Mouse (Mus musculus) stomach, postnatal 0 days (tissue): ENCODE results near the gene Tpm3. TPM values are rescaled to one million over a fixed set of nuclear protein-coding genes. Genes with fewer than 3 reads are reported as not detected.

Source experiments
- ATAC-seq: fragments of 200-750 bp; cut with Nextera tagmentation; 2 replicates; pipeline ENCODE4 v1.8.0; 2017; ENCODE audit not compliant: low FRiP score, low TSS enrichment
- DNase-seq: peaks from one replicate; pipeline ENCODE4 v3.0.0-alpha.2; 2016; ENCODE audit warnings: low spot score
- H3K27ac ChIP-seq: fragments of 300-500 bp; sonication (generic); replicated peaks from 2 replicates; pipeline ENCODE4 v1.5.1; 2014; ENCODE audit warnings: mild to moderate bottlenecking, control low read depth
- H3K27me3 ChIP-seq: fragments of 300-500 bp; sonication (generic); 2 replicates; pipeline ENCODE4 v1.6.1; 2014; ENCODE audit warnings: low read length; ENCODE audit not compliant: control insufficient read depth, insufficient read depth
- H3K36me3 ChIP-seq: fragments of 300-500 bp; sonication (generic); 2 replicates; pipeline ENCODE4 v1.6.1; 2014; ENCODE audit warnings: low read length, mixed read lengths; ENCODE audit not compliant: control insufficient read depth, insufficient read depth
- H3K4me1 ChIP-seq: fragments of 300-500 bp; sonication (generic); replicated peaks from 2 replicates; pipeline ENCODE4 v1.6.1; 2014; ENCODE audit warnings: antibody characterized with exemption; ENCODE audit not compliant: control insufficient read depth, insufficient read depth
- H3K4me2 ChIP-seq: fragments of 300-500 bp; sonication (generic); replicated peaks from 2 replicates; pipeline ENCODE4 v1.6.1; 2014; ENCODE audit warnings: low read depth, mild to moderate bottlenecking, control low read depth, moderate library complexity
- H3K4me3 ChIP-seq: fragments of 300-500 bp; sonication (generic); 2 replicates; pipeline ENCODE4 v1.5.1; 2014; ENCODE audit warnings: low read depth, low read length, control low read depth
- H3K9ac ChIP-seq: fragments of 300-500 bp; sonication (generic); 2 replicates; pipeline ENCODE4 v1.6.1; 2014; ENCODE audit warnings: mild to moderate bottlenecking, low read length, control low read depth, mixed read lengths
- H3K9me3 ChIP-seq: fragments of 300-500 bp; sonication (generic); 2 replicates; pipeline ENCODE4 v1.6.1; 2016; ENCODE audit warnings: low read length; ENCODE audit not compliant: control insufficient read depth
- CTCF ChIP-seq: IDR thresholded peaks from 2 replicates; pipeline ENCODE4 v1.5.1; 2016; ENCODE audit warnings: antibody characterized with exemption, low read depth, mild to moderate bottlenecking, moderate library complexity
- EP300 ChIP-seq: optimal IDR thresholded peaks from 2 replicates; pipeline ENCODE3; 2016; ENCODE audit warnings: antibody characterized with exemption
- WGBS: fragments of 180-500 bp; shearing (Covaris S2); extraction: QIAGEN DNeasy Blood & Tissue Kit; methylation state at CpG from one replicate; pipeline ENCODE4 v1.1.7; 2014; 5-methylcytosine and 5-hydroxymethylcytosine counted together
- polyA plus RNA-seq: library from polyadenylated mRNA; unstranded; fragments of >200 nt; fragmentation: Nextera tagmentation; extraction: Ambion mirVana; gene quantifications from 2 replicates; pipeline ENCODE4 v1.2.1, GENCODE M21; 2015

Tpm3 gene
- polyA plus RNA-seq, 1 experiment from 2014 or later, result 327 TPM

GRCm38 (mm10) chr3:90052351-90053241 is 19.9 kb upstream of the Tpm3 start, which contains the start of gene Ubap2l:
Ubap2l (minus strand) TSS chr3:90052628.
- H3K4me2 ChIP-seq, result peak within 1 kb of the TSS; percentile 65
- peak within 1 kb of the TSS; percentile 97 for H3K27ac ChIP-seq
- peaks cover 4% of the 10 kb centered on the region; the same call in 1 of the 2 replicates for H3K36me3 ChIP-seq
- H3K4me3 ChIP-seq, result peak within 1 kb of the TSS; percentile 89
- TF ChIP-seq CTCF (peak; percentile 49), EP300 (no peak)
- ATAC-seq, result peak; percentile 93
- no peaks in the 10 kb centered on the region for H3K9me3 ChIP-seq
- peak within 1 kb of the TSS; percentile 99 for H3K9ac ChIP-seq
- no peaks in the 10 kb centered on the region for H3K4me1 ChIP-seq
- no peaks in the 10 kb centered on the region for H3K27me3 ChIP-seq
- under 1% methylated on average over 58 of the region's 81 CpGs for WGBS
- DNase-seq, result peak; percentile 99

GRCm38 (mm10) chr3:90061549-90061948 is 10.9 kb upstream of the Tpm3 start:
- WGBS, result 87% methylated on average over 6 of the region's 6 CpGs
- Histone ChIP-seq H3K27ac (no peak overlapping the region), H3K9ac (no peak overlapping the region), H3K4me1 (no peaks in the 10 kb centered on the region), H3K27me3 (no peaks in the 10 kb centered on the region), H3K36me3 (peaks cover 2% of the 10 kb centered on the region; the same call in 1 of the 2 replicates), H3K4me3 (no peak overlapping the region), H3K4me2 (no peak overlapping the region), H3K9me3 (no peaks in the 10 kb centered on the region)
- DNase-seq, result no peak
- ATAC-seq, result no peak
- TF ChIP-seq CTCF (no peak), EP300 (no peak)

GRCm38 (mm10) chr3:90062539-90062938 is 9.9 kb upstream of the Tpm3 start:
- no peak overlapping the region for H3K4me3 ChIP-seq
- no peak overlapping the region for H3K27ac ChIP-seq
- WGBS, result 60% methylated on average over 2 of the region's 2 CpGs
- ATAC-seq (no peak), DNase-seq (no peak)
- TF ChIP-seq EP300, result no peak
- no peak for TF ChIP-seq CTCF
- H3K4me1 ChIP-seq, result no peaks in the 10 kb centered on the region
- H3K9me3 ChIP-seq, result no peaks in the 10 kb centered on the region
- H3K4me2 ChIP-seq, result no peak overlapping the region
- no peaks in the 10 kb centered on the region; the same call in 1 of the 2 replicates for H3K36me3 ChIP-seq
- H3K9ac ChIP-seq, result no peak overlapping the region
- H3K27me3 ChIP-seq, result no peaks in the 10 kb centered on the region

GRCm38 (mm10) chr3:90064383-90064782 is 8.1 kb upstream of the Tpm3 start:
- no peaks in the 10 kb centered on the region for H3K27me3 ChIP-seq
- TF ChIP-seq CTCF, result no peak
- TF ChIP-seq EP300, result no peak
- no peaks in the 10 kb centered on the region; the same call in 1 of the 2 replicates for H3K36me3 ChIP-seq
- H3K9ac ChIP-seq, result no peak overlapping the region
- no peak overlapping the region for H3K4me3 ChIP-seq
- WGBS, result 65% methylated on average over 3 of the region's 3 CpGs
- 0 out of 2 replicates have a peak, but pooled peaks have one; percentile 31 for ATAC-seq
- H3K4me1 ChIP-seq, result no peaks in the 10 kb centered on the region
- no peak for DNase-seq
- no peak overlapping the region for H3K27ac ChIP-seq
- H3K9me3 ChIP-seq, result no peaks in the 10 kb centered on the region
- no peak overlapping the region for H3K4me2 ChIP-seq

- peak; percentile 63 for DNase-seq
- Histone ChIP-seq H3K4me3 (no peak overlapping the region), H3K27ac (no peak overlapping the region), H3K27me3 (no peaks in the 10 kb centered on the region), H3K4me1 (no peaks in the 10 kb centered on the region), H3K9me3 (no peaks in the 10 kb centered on the region), H3K36me3 (no peaks in the 10 kb centered on the region; the same call in 1 of the 2 replicates), H3K4me2 (no peak overlapping the region), H3K9ac (no peak overlapping the region)
- no peak for TF ChIP-seq EP300
- peak; percentile 87 for TF ChIP-seq CTCF
- WGBS, result 52% methylated on average over 3 of the region's 3 CpGs
- ATAC-seq, result no peak
Measured at GRCm38 (mm10) chr3:90065553-90065952, 6.9 kb upstream of the Tpm3 start.

- H3K27me3 ChIP-seq, result no peaks in the 10 kb centered on the region
- H3K4me2 ChIP-seq, result no peak overlapping the region
- 88% methylated on average over 4 of the region's 4 CpGs for WGBS
- H3K9me3 ChIP-seq, result no peaks in the 10 kb centered on the region
- H3K27ac ChIP-seq, result no peak overlapping the region
- ATAC-seq, result no peak
- H3K9ac ChIP-seq, result no peak overlapping the region
- no peaks in the 10 kb centered on the region for H3K4me1 ChIP-seq
- no peak for DNase-seq
- TF ChIP-seq EP300, result no peak
- no peak for TF ChIP-seq CTCF
- no peaks in the 10 kb centered on the region; the same call in 1 of the 2 replicates for H3K36me3 ChIP-seq
- no peak overlapping the region for H3K4me3 ChIP-seq
Measured at GRCm38 (mm10) chr3:90067851-90068250, 4.6 kb upstream of the Tpm3 start.
